In genomic region chr13:97876031-97876430, GRCm38 (mm10) we compare ENCODE assay signal across 15 mouse cellular contexts.
"Had no signal": no experiment of that assay in that cellular context is flagged by ENCODE, and none has a peak within 500 bp of the region (broad histone marks: within the 10 kb centered on the region; RNA-seq: fewer than 3 reads in every experiment).

No protein-coding gene starts in this region.

- H3K4me3 ChIP-seq: left cerebral cortex, adult 2 months; limb, embryonic 15.5 days; liver, embryonic 12.5 days; megakaryocyte, embryonic 14.5 days; midbrain, embryonic 15.5 days; neural tube, embryonic 13.5 days had no signal

- H3K36me3 ChIP-seq: limb, embryonic 15.5 days; liver, embryonic 12.5 days; midbrain, embryonic 15.5 days; neural tube, embryonic 13.5 days had no signal

- H3K4me2 ChIP-seq: limb, embryonic 15.5 days; liver, embryonic 12.5 days; lung, embryonic 14.5 days; midbrain, embryonic 11.5 days; midbrain, embryonic 15.5 days; neural tube, embryonic 13.5 days had no signal

- H3K27ac ChIP-seq: left cerebral cortex, adult 2 months; limb, embryonic 15.5 days; liver, embryonic 12.5 days; macrophage; midbrain, embryonic 15.5 days had no signal

- H3K9ac ChIP-seq: limb, embryonic 15.5 days; liver, embryonic 12.5 days; lung, embryonic 14.5 days; midbrain, embryonic 15.5 days; neural tube, embryonic 13.5 days had no signal

- H3K27me3 ChIP-seq: limb, embryonic 15.5 days; liver, embryonic 12.5 days; midbrain, embryonic 15.5 days; neural tube, embryonic 13.5 days had no signal

- ATAC-seq: intestine, postnatal 0 days; liver, embryonic 12.5 days; midbrain, embryonic 15.5 days had no signal

- H3K9me3 ChIP-seq: limb, embryonic 15.5 days; liver, embryonic 12.5 days; megakaryocyte, embryonic 14.5 days; midbrain, embryonic 15.5 days; neural tube, embryonic 13.5 days had no signal

- DNase-seq: lung, embryonic 14.5 days; lung, postnatal 14 days; retina, postnatal 1 day; right cerebral cortex, postnatal 4 days; spleen, adult 18-20 months; thymus, postnatal 4 days had no signal

- H3K4me1 ChIP-seq: liver, embryonic 12.5 days; midbrain, embryonic 15.5 days had no signal
